ENCODE assay signal across 31 mouse cellular contexts in the genomic region with DNA sequence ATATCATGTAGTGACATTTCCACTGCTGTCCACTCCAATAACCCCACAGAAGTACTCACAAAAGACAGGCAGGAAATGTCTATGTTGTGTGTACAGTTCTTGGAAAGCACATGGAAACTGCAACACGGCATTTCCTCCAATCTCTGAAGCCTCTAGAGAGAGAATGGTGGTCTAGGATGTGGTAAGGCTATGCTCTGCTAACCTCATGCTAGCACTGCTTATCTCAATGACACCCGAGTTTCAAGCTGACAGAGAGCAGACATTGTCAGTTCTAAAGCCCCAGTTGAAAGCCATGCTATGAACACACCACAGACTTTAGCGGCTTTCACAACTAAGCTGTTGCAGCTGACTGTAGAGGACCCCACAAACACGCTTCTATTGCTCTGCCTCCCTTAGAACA. TPM values are rescaled to one million over a fixed set of nuclear protein-coding genes. Genes with fewer than 3 reads are reported as not detected.
DNase-seq lines count a peak whose midpoint lies in the region; ATAC-seq and TF ChIP-seq lines count a peak whose summit lies in the region.
"Had no signal": no experiment of that assay in that cellular context is flagged by ENCODE, and none has a peak within 500 bp of the region (broad histone marks: within the 10 kb centered on the region; RNA-seq: fewer than 3 reads in every experiment).

No protein-coding gene starts in this region.

- no peak overlapping the region for H3K27ac ChIP-seq in heart, embryonic 12.5 days (ENCODE audit: poor library complexity, severe bottlenecking)
- no peak overlapping the region for H3K27ac ChIP-seq in CH12.LX (ENCODE audit: insufficient read depth, low read depth)
- H3K27ac ChIP-seq: embryonic facial prominence, embryonic 13.5 days; gastrocnemius, adult 2 months; intestine, embryonic 15.5 days; layer of hippocampus, adult 2 months; left cerebral cortex, adult 2 months; limb, embryonic 13.5 days; liver, embryonic 12.5 days; neural tube, embryonic 12.5 days; stomach, postnatal 0 days had no signal

- TF ChIP-seq CTCF in CH12.LX (conservative IDR thresholded peaks at IDR 0.05 in 1 of 2, IDR thresholded peaks at IDR 0.05 in 1 of 2; ENCODE audit: low read depth in 2 of 2, low read length in 2 of 2), result no peak

- TF ChIP-seq RAD21 in CH12.LX (IDR thresholded peaks at IDR 0.05; ENCODE audit: low read depth, low read length), result no peak

- H3K36me3 ChIP-seq in heart, embryonic 12.5 days, result peaks cover 53% of the 10 kb centered on the region
- peaks cover 42 to 67% of the 10 kb centered on the region in 2 experiments for H3K36me3 ChIP-seq in CH12.LX (replicated peaks in 1 of 2; ENCODE audit: control insufficient read depth in 1 of 2, insufficient read depth in 1 of 2, low read length in 1 of 2)

- no peaks in the 10 kb centered on the region for H3K79me2 ChIP-seq in CH12.LX (replicated peaks; ENCODE audit: control insufficient read depth, extremely low read depth, insufficient read depth, poor library complexity, severe bottlenecking)

- no peaks in the 10 kb centered on the region for H3K9me3 ChIP-seq in heart, embryonic 12.5 days (replicated peaks)
- H3K9me3 ChIP-seq in CH12.LX (replicated peaks; ENCODE audit: low read length), result no peaks in the 10 kb centered on the region
- H3K9me3 ChIP-seq: embryonic facial prominence, embryonic 13.5 days; G1E; intestine, embryonic 15.5 days; limb, embryonic 13.5 days; liver, embryonic 12.5 days; neural tube, embryonic 12.5 days had no signal

- no peak for DNase-seq in heart, adult 9 months (ENCODE audit: low spot score in 2 of 2)
- DNase-seq in 416B (ENCODE audit: low read depth) (peak; percentile 47), CH12.LX (ENCODE audit: extremely low read depth) (peak; percentile 69)
- no peak for DNase-seq in adrenal gland, adult (ENCODE audit: inconsistent age in 2 of 2, low spot score in 1 of 2)
- DNase-seq in gastrocnemius, postnatal 36 days, result no peak
- DNase-seq: adrenal gland, postnatal 25 days; cerebellum, adult 11-12 months; cerebellum, adult 9-11 months; gastrocnemius, adult 2 months; heart, postnatal 10 days; kidney, adult 2 months; kidney, postnatal 36 days; liver, postnatal 0 days; lung, postnatal 36 days; thymus, adult 18-20 months; thymus, postnatal 4 days had no signal

- peaks cover 19% of the 10 kb centered on the region for H3K27me3 ChIP-seq in heart, embryonic 12.5 days (replicated peaks)
- no peaks in the 10 kb centered on the region for H3K27me3 ChIP-seq in CH12.LX (replicated peaks)
- H3K27me3 ChIP-seq: embryonic facial prominence, embryonic 13.5 days; intestine, embryonic 15.5 days; limb, embryonic 13.5 days; liver, embryonic 12.5 days; neural tube, embryonic 12.5 days had no signal

- dilution Hi-C loops in CH12.LX (cut with MboI; ENCODE audit: extremely low pct_ligation_motif_present, extremely low pct_unique_long_range_greater_than_20kb, low sequenced_read_pairs), result no loop called here

- no peak overlapping the region for H3K9ac ChIP-seq in heart, embryonic 12.5 days
- no peak overlapping the region for H3K9ac ChIP-seq in CH12.LX (ENCODE audit: insufficient read depth, low read depth)
- H3K9ac ChIP-seq: embryonic facial prominence, embryonic 13.5 days; intestine, embryonic 15.5 days; limb, embryonic 13.5 days; liver, embryonic 12.5 days; liver, postnatal 0 days; neural tube, embryonic 12.5 days had no signal

- H3K4me2 ChIP-seq in heart, embryonic 12.5 days, result no peak overlapping the region
- no peak overlapping the region for H3K4me2 ChIP-seq in CH12.LX (ENCODE audit: insufficient read depth, low read depth, poor library complexity, severe bottlenecking)
- H3K4me2 ChIP-seq: embryonic facial prominence, embryonic 13.5 days; intestine, embryonic 15.5 days; limb, embryonic 13.5 days; liver, embryonic 12.5 days; midbrain, embryonic 11.5 days; neural tube, embryonic 12.5 days had no signal

- peak; percentile 45; the same call in 1 of the 2 replicates for ATAC-seq in heart, embryonic 12.5 days (ENCODE audit: insufficient number of reproducible peaks, low FRiP score)
- ATAC-seq in neutrophil, adult 5-6 weeks (ENCODE audit: extremely low read depth, insufficient number of reproducible peaks, low FRiP score, poor library complexity, severe bottlenecking), result peak; percentile 39; the same call in 1 of the 2 replicates
- ATAC-seq: forebrain, embryonic 16.5 days; hindbrain, embryonic 16.5 days; intestine, embryonic 15.5 days; liver, embryonic 12.5 days; liver, postnatal 0 days had no signal

- peaks cover 18% of the 10 kb centered on the region for H3K4me1 ChIP-seq in heart, embryonic 12.5 days (replicated peaks)
- H3K4me1 ChIP-seq in CH12.LX (ENCODE audit: control insufficient read depth in 1 of 2, insufficient read depth in 2 of 2), result peaks cover 3 to 8% of the 10 kb centered on the region in 2 experiments; a peak in 2 of 4 replicates
- H3K4me1 ChIP-seq: embryonic facial prominence, embryonic 13.5 days; intestine, embryonic 15.5 days; limb, embryonic 13.5 days; neural tube, embryonic 12.5 days had no signal

- 19% methylated on average over 4 of the region's 4 CpGs for WGBS in heart, embryonic 12.5 days

- TF ChIP-seq EP300 in CH12.LX (IDR thresholded peaks at IDR 0.05; ENCODE audit: low read length), result no peak

- in situ Hi-C loops in CH12.LX (cut with MboI; ENCODE audit: low pct_ligation_motif_present, low pct_unique_long_range_greater_than_20kb, low sequenced_read_pairs), result no loop called here

- TF ChIP-seq POLR2A in CH12.LX (IDR thresholded peaks at IDR 0.05; ENCODE audit: low read depth, low read length), result no peak

- intact Hi-C loops in gastrocnemius, postnatal 36 days (cut with DNase I), result no loop called here

- no peak overlapping the region for H3K4me3 ChIP-seq in heart, embryonic 12.5 days
- H3K4me3 ChIP-seq in CH12.LX (replicated peaks in 1 of 3; ENCODE audit: low read depth in 2 of 3, low read length in 2 of 3, poor library complexity in 1 of 3), result no peak overlapping the region
- H3K4me3 ChIP-seq: embryonic facial prominence, embryonic 13.5 days; gastrocnemius, adult 2 months; intestine, embryonic 15.5 days; layer of hippocampus, adult 2 months; left cerebral cortex, adult 2 months; limb, embryonic 13.5 days; liver, embryonic 12.5 days; myocyte; neural tube, embryonic 12.5 days had no signal

TF ChIP-seq in CH12.LX, 34 proteins besides CTCF, POLR2A, EP300 and RAD21:
- 0 out of 2 replicates have a peak, but pooled peaks have one; percentile 18 for TF ChIP-seq BHLHE40 (IDR thresholded peaks at IDR 0.05; ENCODE audit: low read depth, low read length)
- no peak for TF ChIP-seq RCOR1 (conservative IDR thresholded peaks at IDR 0.05; ENCODE audit: low read depth, low read length)

RNA-seq across cellular contexts. Expression of a gene that starts 13.6 kb away (rescaled TPM):
- polyA plus RNA-seq in heart, embryonic 12.5 days (2016; fragmentation: Nextera tagmentation; extraction: Ambion mirVana), result 19.3 and 21.2 TPM in 2 replicates
- total RNA-seq in CH12.LX (2012; rRNA removed) (7.7 and 8.5 TPM in 2 replicates), CH12.LX (2014; rRNA removed) (11.2 and 11.3 TPM in 2 replicates)
- polyA plus RNA-seq in CH12.LX (2012; ENCODE audit: insufficient read length, low read depth), result 14.5 and 19.7 TPM in 2 replicates
- total RNA-seq in neutrophil, adult 5-6 weeks (2017), result 5.4 and 7.4 TPM in 2 replicates
- total RNA-seq in gastrocnemius, postnatal 36 days (2021), result 100 to 1,000 TPM; 194 to 223 TPM

RNA-seq across cellular contexts. Expression of a gene that starts 13.6 kb away (rescaled TPM):
- 11.0 and 11.7 TPM in 2 replicates for polyA plus RNA-seq in heart, embryonic 12.5 days (2016; fragmentation: Nextera tagmentation; extraction: Ambion mirVana)
- total RNA-seq in CH12.LX (2012; rRNA removed), result 18.3 and 24.8 TPM in 2 replicates
- 8.9 and 9.9 TPM in 2 replicates for total RNA-seq in CH12.LX (2014; rRNA removed)
- polyA plus RNA-seq in CH12.LX (2012; ENCODE audit: insufficient read length, low read depth), result 13.2 and 15.3 TPM in 2 replicates
- 23.7 and 23.8 TPM in 2 replicates for total RNA-seq in neutrophil, adult 5-6 weeks (2017)
- total RNA-seq in gastrocnemius, postnatal 36 days (2021), result 1 to 10 TPM; 5.6 to 6.4 TPM

RNA-seq across cellular contexts. Expression of a gene that starts 48.3 kb away (rescaled TPM):
- 13.7 and 13.9 TPM in 2 replicates for polyA plus RNA-seq in heart, embryonic 12.5 days (2016; fragmentation: Nextera tagmentation; extraction: Ambion mirVana)
- total RNA-seq in CH12.LX (2012; rRNA removed) (50.8 and 60.9 TPM in 2 replicates), CH12.LX (2014; rRNA removed) (53.3 and 58.9 TPM in 2 replicates)
- polyA plus RNA-seq in CH12.LX (2012; ENCODE audit: insufficient read length, low read depth), result 48.7 and 50.7 TPM in 2 replicates
- 33.8 and 83.8 TPM in 2 replicates for total RNA-seq in neutrophil, adult 5-6 weeks (2017)
- total RNA-seq in gastrocnemius, postnatal 36 days (2021), result 1 to 10 TPM; 6.4 to 6.7 TPM

Comparison
In these comparisons a context has a peak if more than half of its experiments do, and no peak if none do; other contexts are left out.
1. DNase-seq: peak in 416B (single experiment) and CH12.LX (single experiment); none in heart, adult 9 months (0 of 2), adrenal gland, adult (0 of 2) and gastrocnemius, postnatal 36 days (0 of 2).
2. RNA of a gene that starts 13.6 kb away (total RNA-seq): 194 to 223 TPM in gastrocnemius, postnatal 36 days; 7.7 to 11.3 TPM in CH12.LX and 5.4 to 7.4 TPM in neutrophil, adult 5-6 weeks; every median in the first group is over 10 times any median in the second.